Mouse (Mus musculus) stomach, embryonic 14.5 days (tissue): ENCODE measurements around the gene Vegfc. TPM values are rescaled to one million over a fixed set of nuclear protein-coding genes. Genes with fewer than 3 reads are reported as not detected.

Experiments
- ATAC-seq: fragments of 200-750 bp; cut with Nextera tagmentation; 2 replicates; pipeline ENCODE4 v1.8.0; 2017; ENCODE audit warnings: low read depth, moderate TSS enrichment; ENCODE audit not compliant: insufficient number of reproducible peaks, insufficient read depth, low FRiP score
- H3K27ac ChIP-seq: fragments of 300-500 bp; sonication (generic); 2 replicates; pipeline ENCODE4 v1.5.1; 2014; ENCODE audit warnings: mild to moderate bottlenecking, low read length, moderate library complexity, mixed read lengths
- H3K27me3 ChIP-seq: fragments of 300-500 bp; sonication (generic); 2 replicates; pipeline ENCODE4 v1.6.1; 2014; ENCODE audit warnings: low read length, control low read depth, mixed read lengths; ENCODE audit not compliant: control insufficient read depth, insufficient read depth
- H3K36me3 ChIP-seq: fragments of 300-500 bp; sonication (generic); 2 replicates; pipeline ENCODE4 v1.6.1; 2014; ENCODE audit warnings: mild to moderate bottlenecking, control low read depth, low read length, moderate library complexity, mixed read lengths; ENCODE audit not compliant: control insufficient read depth, insufficient read depth
- H3K4me1 ChIP-seq: fragments of 300-500 bp; sonication (generic); 2 replicates; pipeline ENCODE4 v1.6.1; 2014; ENCODE audit warnings: low read length, control low read depth, mixed read lengths; ENCODE audit not compliant: control insufficient read depth, insufficient read depth
- H3K4me2 ChIP-seq: fragments of 300-500 bp; sonication (generic); replicated peaks from 2 replicates; pipeline ENCODE4 v1.6.1; 2014; ENCODE audit warnings: low read depth, low read length, control low read depth
- H3K4me3 ChIP-seq: fragments of 300-500 bp; sonication (generic); 2 replicates; pipeline ENCODE4 v1.5.1; 2014; ENCODE audit warnings: low read depth, low read length, control low read depth
- H3K9ac ChIP-seq: fragments of 300-500 bp; sonication (generic); replicated peaks from 2 replicates; pipeline ENCODE4 v1.6.1; 2014; ENCODE audit warnings: low read depth, mild to moderate bottlenecking, control low read depth, low read length, moderate library complexity, mixed read lengths
- H3K9me3 ChIP-seq: fragments of 300-500 bp; sonication (generic); 2 replicates; pipeline ENCODE4 v1.6.1; 2016; ENCODE audit warnings: low read depth, low read length, control low read depth; ENCODE audit not compliant: control insufficient read depth
- WGBS: fragments of 180-500 bp; shearing (Covaris S2); extraction: QIAGEN DNeasy Blood & Tissue Kit; methylation state at CpG from one replicate; pipeline ENCODE4 v1.1.7; 2014; 5-methylcytosine and 5-hydroxymethylcytosine counted together
- polyA plus RNA-seq: library from polyadenylated mRNA; unstranded; fragments of >200 nt; fragmentation: Nextera tagmentation; extraction: Ambion mirVana; gene quantifications from 2 replicates; pipeline ENCODE4 v1.2.1, GENCODE M21; 2014

The Vegfc gene
- polyA plus RNA-seq, 1 experiment from 2014 or later = 5.4 TPM

DNA sequence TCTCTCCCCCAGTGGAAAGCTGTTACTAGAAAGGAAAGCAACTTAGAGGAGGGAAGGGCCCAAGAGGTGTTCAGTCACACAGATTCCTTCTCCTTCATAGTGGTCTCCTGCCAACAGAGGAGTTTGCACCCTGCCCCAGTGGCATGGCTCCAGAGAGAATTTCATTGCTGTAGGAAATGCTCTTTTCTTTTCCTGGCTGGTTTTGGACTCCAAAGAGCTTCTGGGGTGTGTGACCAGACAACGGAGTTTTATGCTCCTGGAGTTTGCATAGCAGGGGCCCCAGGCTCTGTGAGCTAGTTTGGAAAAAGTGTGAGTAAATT is 675 bp downstream of the Vegfc start:
- H3K4me1 ChIP-seq = no peaks in the 10 kb centered on the region
- peak overlapping the region; percentile 66; the same call in 1 of the 2 replicates for H3K27ac ChIP-seq
- peak overlapping the region; percentile 60 for H3K4me3 ChIP-seq
- WGBS = 0% methylated on average over 1 of the region's 1 CpGs
- no peaks in the 10 kb centered on the region for H3K27me3 ChIP-seq
- ATAC-seq = no peak
- H3K9ac ChIP-seq = no peak overlapping the region; the same call in 1 of the 2 replicates
- no peaks in the 10 kb centered on the region for H3K9me3 ChIP-seq
- H3K4me2 ChIP-seq = peak overlapping the region; percentile 61
- no peaks in the 10 kb centered on the region for H3K36me3 ChIP-seq

- no peak overlapping the region for H3K27ac ChIP-seq
- no peak for ATAC-seq
- H3K27me3 ChIP-seq = no peaks in the 10 kb centered on the region
- peak overlapping the region; percentile 60 for H3K4me3 ChIP-seq
- H3K36me3 ChIP-seq = no peaks in the 10 kb centered on the region
- H3K4me2 ChIP-seq = peak overlapping the region; percentile 61
- H3K4me1 ChIP-seq = no peaks in the 10 kb centered on the region
- WGBS = 17% methylated on average over 11 of the region's 11 CpGs
- no peaks in the 10 kb centered on the region for H3K9me3 ChIP-seq
- no peak overlapping the region for H3K9ac ChIP-seq
These were observed 1.6 kb downstream of the Vegfc start for GRCm38 (mm10) chr8:54079001-54079400.

DNA sequence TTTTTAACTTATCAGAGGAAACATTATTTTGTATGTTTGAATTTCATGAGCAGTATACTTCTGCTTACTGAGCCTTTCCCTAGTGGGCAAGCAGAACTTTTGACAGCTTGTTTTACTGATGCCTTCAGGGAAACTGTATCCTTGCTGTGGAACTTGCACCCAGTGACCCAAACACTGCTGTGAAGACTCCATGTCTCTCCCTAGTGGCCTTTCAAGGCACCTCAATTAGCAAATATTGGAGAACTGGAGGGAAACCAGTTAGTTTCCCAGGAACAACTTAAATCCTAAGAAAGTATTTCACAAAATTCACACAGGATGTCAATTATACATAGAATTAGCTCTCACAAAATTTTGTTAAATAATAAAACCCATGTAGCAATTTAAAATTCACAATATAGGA is 2.2 kb downstream of the Vegfc start:
- ATAC-seq = no peak
- Histone ChIP-seq H3K4me1 (no peaks in the 10 kb centered on the region), H3K27me3 (no peaks in the 10 kb centered on the region), H3K27ac (no peak overlapping the region), H3K36me3 (no peaks in the 10 kb centered on the region), H3K4me2 (no peak overlapping the region), H3K4me3 (no peak overlapping the region), H3K9me3 (no peaks in the 10 kb centered on the region), H3K9ac (no peak overlapping the region)

GRCm38 (mm10) chr8:54085896-54086295 is 8.5 kb downstream of the Vegfc start:
- Histone ChIP-seq H3K9me3 (no peaks in the 10 kb centered on the region), H3K4me3 (no peak overlapping the region), H3K27ac (no peak overlapping the region), H3K4me2 (no peak overlapping the region), H3K27me3 (no peaks in the 10 kb centered on the region), H3K36me3 (no peaks in the 10 kb centered on the region), H3K9ac (no peak overlapping the region), H3K4me1 (no peaks in the 10 kb centered on the region)
- WGBS = 92% methylated on average over 6 of the region's 6 CpGs
- ATAC-seq = no peak

DNA sequence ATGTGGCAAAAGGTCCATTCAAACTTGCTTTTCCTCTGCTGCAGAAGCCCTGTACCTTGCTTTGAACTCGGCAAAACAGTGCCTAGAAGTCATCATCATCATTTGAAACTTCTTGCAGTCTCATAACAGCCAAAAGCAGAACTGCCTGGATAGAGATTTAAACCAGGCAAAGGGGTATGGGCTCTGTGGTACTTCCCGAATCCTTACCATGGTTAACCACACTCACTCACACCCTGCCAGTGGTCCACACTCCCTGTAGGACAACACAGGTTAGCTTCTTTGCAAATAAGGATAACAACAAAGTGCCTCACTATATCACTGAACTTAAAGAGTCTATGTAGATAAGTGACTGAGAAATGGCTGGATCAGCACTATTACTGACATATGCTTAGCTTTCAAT is 9.7 kb downstream of the Vegfc start:
- H3K9ac ChIP-seq = no peak overlapping the region
- no peaks in the 10 kb centered on the region for H3K27me3 ChIP-seq
- H3K4me1 ChIP-seq = no peaks in the 10 kb centered on the region
- H3K27ac ChIP-seq = no peak overlapping the region
- no peaks in the 10 kb centered on the region for H3K36me3 ChIP-seq
- H3K9me3 ChIP-seq = no peaks in the 10 kb centered on the region
- 77% methylated on average over 2 of the region's 2 CpGs for WGBS
- no peak overlapping the region for H3K4me3 ChIP-seq
- no peak for ATAC-seq
- no peak overlapping the region for H3K4me2 ChIP-seq

DNA sequence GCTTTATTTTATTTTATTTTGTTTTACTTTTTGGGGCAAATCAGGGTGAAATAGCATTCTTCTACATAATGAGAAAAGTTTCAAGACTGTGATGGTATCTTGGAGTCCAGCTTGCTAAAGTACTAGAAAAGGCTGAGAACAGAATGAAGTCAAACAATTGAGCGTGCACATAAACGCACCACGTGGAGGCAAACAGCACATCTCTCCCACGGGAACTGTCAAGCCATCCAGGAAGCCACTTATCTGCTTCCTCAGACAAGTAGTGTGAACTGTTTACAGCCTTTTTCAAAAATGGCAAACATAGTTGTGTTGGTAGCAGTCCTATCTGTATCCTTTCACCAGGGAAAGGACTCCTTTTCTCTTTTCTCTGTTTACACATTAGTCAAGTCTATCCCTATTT is 11.8 kb downstream of the Vegfc start:
- H3K4me3 ChIP-seq = no peak overlapping the region
- no peak for ATAC-seq
- no peak overlapping the region for H3K4me2 ChIP-seq
- 26% methylated on average over 4 of the region's 4 CpGs for WGBS
- no peaks in the 10 kb centered on the region for H3K9me3 ChIP-seq
- H3K36me3 ChIP-seq = no peaks in the 10 kb centered on the region
- no peaks in the 10 kb centered on the region for H3K27me3 ChIP-seq
- H3K4me1 ChIP-seq = no peaks in the 10 kb centered on the region
- no peak overlapping the region for H3K27ac ChIP-seq
- no peak overlapping the region for H3K9ac ChIP-seq

DNA sequence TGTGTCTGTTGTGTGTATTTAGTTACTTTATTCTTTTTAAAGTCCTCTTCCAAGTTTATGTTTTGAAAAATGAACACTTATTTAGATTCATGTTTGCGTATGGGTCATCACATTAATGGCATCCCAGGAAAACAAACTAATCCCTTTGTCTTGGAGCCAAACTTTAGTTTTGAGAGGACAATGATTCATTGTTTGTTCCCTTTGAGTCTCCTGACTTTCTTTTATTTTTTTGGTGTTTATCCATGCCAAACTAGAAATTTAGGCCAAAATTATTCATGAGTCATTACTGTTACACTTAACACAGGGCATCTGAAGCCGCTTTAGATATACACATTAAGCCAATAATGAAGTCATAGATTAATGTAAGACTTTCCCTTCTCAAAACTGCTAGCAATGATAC is 12.5 kb downstream of the Vegfc start:
- H3K36me3 ChIP-seq = no peaks in the 10 kb centered on the region
- no peak for ATAC-seq

GRCm38 (mm10) chr8:54100058-54100457 is 22.7 kb downstream of the Vegfc start:
- Histone ChIP-seq H3K27me3 (no peaks in the 10 kb centered on the region), H3K9ac (no peak overlapping the region), H3K36me3 (no peaks in the 10 kb centered on the region), H3K27ac (no peak overlapping the region), H3K4me1 (no peaks in the 10 kb centered on the region), H3K4me3 (no peak overlapping the region), H3K9me3 (no peaks in the 10 kb centered on the region), H3K4me2 (no peak overlapping the region)
- 32% methylated on average over 6 of the region's 6 CpGs for WGBS
- ATAC-seq = no peak

More for the DNA sequence above, 12.5 kb downstream of the Vegfc start:
- Histone ChIP-seq H3K9ac (no peak overlapping the region), H3K9me3 (no peaks in the 10 kb centered on the region), H3K4me1 (no peaks in the 10 kb centered on the region), H3K27ac (no peak overlapping the region), H3K27me3 (no peaks in the 10 kb centered on the region), H3K4me2 (no peak overlapping the region), H3K4me3 (no peak overlapping the region)
- 75% methylated on average over 2 of the region's 2 CpGs for WGBS

DNA sequence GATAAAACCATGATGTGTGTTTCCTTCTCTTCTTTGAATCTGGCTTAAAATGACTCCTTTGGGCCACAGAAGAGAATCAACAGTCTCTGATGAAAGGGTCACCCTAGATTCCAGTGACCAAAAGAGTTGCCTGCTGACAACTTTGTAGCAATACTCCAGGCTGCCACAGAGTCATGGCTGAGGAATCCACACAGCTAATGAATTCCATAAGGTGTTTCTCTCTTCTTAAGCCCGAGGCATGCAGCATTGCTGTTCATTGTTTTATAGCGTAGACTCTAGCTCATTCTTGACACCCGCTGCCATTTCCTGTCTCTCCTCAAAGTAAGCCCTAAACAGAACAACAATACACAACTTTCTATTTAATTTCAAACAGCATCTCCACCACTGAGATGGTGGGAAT is 37.2 kb downstream of the Vegfc start:
- no peaks in the 10 kb centered on the region for H3K4me1 ChIP-seq
- H3K4me3 ChIP-seq = no peak overlapping the region
- no peaks in the 10 kb centered on the region for H3K9me3 ChIP-seq
- no peaks in the 10 kb centered on the region for H3K36me3 ChIP-seq
- no peak overlapping the region for H3K27ac ChIP-seq
- WGBS = 69% methylated on average over 3 of the region's 3 CpGs
- H3K4me2 ChIP-seq = no peak overlapping the region
- H3K9ac ChIP-seq = no peak overlapping the region
- no peaks in the 10 kb centered on the region for H3K27me3 ChIP-seq
- ATAC-seq = no peak
